Mouse (Mus musculus) heart, embryonic 12.5 days (tissue): ENCODE measurements around the gene Herpud2. TPM values are rescaled to one million over a fixed set of nuclear protein-coding genes. Genes with fewer than 3 reads are reported as not detected.

Source experiments
- ATAC-seq: fragments of 200-750 bp; cut with Nextera tagmentation; 2 replicates; pipeline ENCODE4 v1.8.0; 2017; ENCODE audit warnings: moderate TSS enrichment, moderate library complexity; ENCODE audit not compliant: insufficient number of reproducible peaks, low FRiP score
- H3K27ac ChIP-seq: fragments of 300-500 bp; sonication (generic); 2 replicates; pipeline ENCODE4 v1.5.1; 2016; ENCODE audit warnings: mild to moderate bottlenecking, moderate library complexity; ENCODE audit not compliant: poor library complexity, severe bottlenecking
- H3K27me3 ChIP-seq: fragments of 300-500 bp; sonication (generic); replicated peaks from 2 replicates; pipeline ENCODE4 v1.6.1; 2016; ENCODE audit warnings: mild to moderate bottlenecking, moderate library complexity
- H3K36me3 ChIP-seq: fragments of 300-500 bp; sonication (generic); 2 replicates; pipeline ENCODE4 v1.6.1; 2016; ENCODE audit warnings: mild to moderate bottlenecking, moderate library complexity
- H3K4me1 ChIP-seq: fragments of 300-500 bp; sonication (generic); replicated peaks from 2 replicates; pipeline ENCODE4 v1.6.1; 2016; ENCODE audit warnings: mild to moderate bottlenecking
- H3K4me2 ChIP-seq: fragments of 300-500 bp; sonication (generic); 2 replicates; pipeline ENCODE4 v1.6.1; 2016; ENCODE audit warnings: mild to moderate bottlenecking, moderate library complexity
- H3K4me3 ChIP-seq: fragments of 300-500 bp; sonication (generic); 2 replicates; pipeline ENCODE4 v1.5.1; 2016; ENCODE audit warnings: mild to moderate bottlenecking
- H3K9ac ChIP-seq: fragments of 300-500 bp; sonication (generic); 2 replicates; pipeline ENCODE4 v1.6.1; 2016; ENCODE audit warnings: mild to moderate bottlenecking, moderate library complexity
- H3K9me3 ChIP-seq: fragments of 300-500 bp; sonication (generic); replicated peaks from 2 replicates; pipeline ENCODE4 v1.6.1; 2016; ENCODE audit warnings: mild to moderate bottlenecking, moderate library complexity
- WGBS: fragments of 180-500 bp; shearing (Covaris S2); methylation state at CpG from one replicate; pipeline ENCODE4 v1.1.7; 2016; 5-methylcytosine and 5-hydroxymethylcytosine counted together
- polyA plus RNA-seq: library from polyadenylated mRNA; unstranded; fragments of >200 nt; fragmentation: Nextera tagmentation; extraction: Ambion mirVana; gene quantifications from 2 replicates; pipeline ENCODE4 v1.2.1, GENCODE M21; 2016

The Herpud2 gene
- polyA plus RNA-seq, 1 experiment from 2014 or later = 37.0 TPM

- H3K36me3 ChIP-seq = no peaks in the 10 kb centered on the region
- no peak overlapping the region for H3K27ac ChIP-seq
- H3K4me2 ChIP-seq = no peak overlapping the region
- 58% methylated on average over 1 of the region's 1 CpGs for WGBS
- no peak overlapping the region for H3K4me3 ChIP-seq
- no peaks in the 10 kb centered on the region for H3K9me3 ChIP-seq
- 0 out of 2 replicates have a peak overlapping the region, but pooled peaks have one; percentile 8 for H3K9ac ChIP-seq
- no peak for ATAC-seq
- H3K27me3 ChIP-seq = no peaks in the 10 kb centered on the region
- peaks cover 9% of the 10 kb centered on the region; the same call in 1 of the 2 replicates for H3K4me1 ChIP-seq
These were observed 60.8 kb downstream of the Herpud2 start for GRCm38 (mm10) chr9:25090853-25091252.

- WGBS = 69% methylated on average over 2 of the region's 2 CpGs
- no peak for ATAC-seq
- no peaks in the 10 kb centered on the region for H3K9me3 ChIP-seq
- no peak within 1 kb of the TSS for H3K27ac ChIP-seq
- no peaks in the 10 kb centered on the region for H3K36me3 ChIP-seq
- H3K4me3 ChIP-seq = no peak within 1 kb of the TSS
- no peak within 1 kb of the TSS for H3K4me2 ChIP-seq
- no peak within 1 kb of the TSS for H3K9ac ChIP-seq
- H3K27me3 ChIP-seq = no peaks in the 10 kb centered on the region
- peaks cover 9% of the 10 kb centered on the region; the same call in 1 of the 2 replicates for H3K4me1 ChIP-seq
These were observed 62.5 kb downstream of the Herpud2 start, which contains the start of gene Gm10181 for GRCm38 (mm10) chr9:25089122-25089521. TSS of gene Gm10181 (plus strand) at chr9:25089422.

- ATAC-seq = no peak
- H3K27ac ChIP-seq = peak overlapping the region; percentile 81
These were observed 75.1 kb downstream of the Herpud2 start for GRCm38 (mm10) chr9:25076505-25076904.

DNA sequence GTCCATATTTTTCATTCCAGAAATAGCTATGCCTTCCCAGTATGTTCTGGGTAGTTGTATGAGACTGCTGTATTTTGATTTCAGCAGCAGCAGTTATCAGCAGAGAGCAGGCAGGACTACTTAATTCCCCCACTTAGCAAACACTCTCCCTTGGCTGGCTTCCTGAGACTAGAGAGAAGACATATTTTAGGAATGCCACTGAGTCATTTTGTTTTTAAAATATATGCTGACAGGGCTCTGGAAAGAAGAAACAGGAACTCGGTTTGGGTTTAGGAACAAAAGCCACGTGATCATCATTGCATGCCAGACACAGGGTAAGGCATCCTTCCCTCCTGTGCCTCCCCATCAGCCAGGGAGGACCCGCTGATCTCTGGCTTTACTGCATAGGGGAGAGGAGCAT lies 75.6 kb downstream of the Herpud2 start:
- no peak overlapping the region for H3K4me2 ChIP-seq
- peak; percentile 80 for ATAC-seq
- WGBS = 13% methylated on average over 3 of the region's 3 CpGs

More at GRCm38 (mm10) chr9:25076505-25076904, 75.1 kb downstream of the Herpud2 start:
- Histone ChIP-seq H3K4me2 (no peak overlapping the region), H3K9ac (no peak overlapping the region), H3K4me3 (no peak overlapping the region), H3K4me1 (peaks cover 34% of the 10 kb centered on the region), H3K9me3 (no peaks in the 10 kb centered on the region), H3K27me3 (no peaks in the 10 kb centered on the region), H3K36me3 (no peaks in the 10 kb centered on the region)
- WGBS = 42% methylated on average over 1 of the region's 1 CpGs

GRCm38 (mm10) chr9:25072666-25073065 lies 79.0 kb downstream of the Herpud2 start:
- Histone ChIP-seq H3K36me3 (no peaks in the 10 kb centered on the region), H3K4me3 (no peak overlapping the region), H3K27ac (no peak overlapping the region), H3K9ac (no peak overlapping the region), H3K27me3 (no peaks in the 10 kb centered on the region), H3K9me3 (no peaks in the 10 kb centered on the region), H3K4me2 (no peak overlapping the region), H3K4me1 (peaks cover 34% of the 10 kb centered on the region)
- WGBS = 91% methylated on average over 1 of the region's 1 CpGs
- no peak for ATAC-seq

More for the DNA sequence above, 75.6 kb downstream of the Herpud2 start:
- Histone ChIP-seq H3K4me3 (no peak overlapping the region), H3K36me3 (no peaks in the 10 kb centered on the region), H3K9ac (no peak overlapping the region), H3K4me1 (peaks cover 34% of the 10 kb centered on the region), H3K9me3 (no peaks in the 10 kb centered on the region), H3K27me3 (no peaks in the 10 kb centered on the region), H3K27ac (peak overlapping the region; percentile 81)

DNA sequence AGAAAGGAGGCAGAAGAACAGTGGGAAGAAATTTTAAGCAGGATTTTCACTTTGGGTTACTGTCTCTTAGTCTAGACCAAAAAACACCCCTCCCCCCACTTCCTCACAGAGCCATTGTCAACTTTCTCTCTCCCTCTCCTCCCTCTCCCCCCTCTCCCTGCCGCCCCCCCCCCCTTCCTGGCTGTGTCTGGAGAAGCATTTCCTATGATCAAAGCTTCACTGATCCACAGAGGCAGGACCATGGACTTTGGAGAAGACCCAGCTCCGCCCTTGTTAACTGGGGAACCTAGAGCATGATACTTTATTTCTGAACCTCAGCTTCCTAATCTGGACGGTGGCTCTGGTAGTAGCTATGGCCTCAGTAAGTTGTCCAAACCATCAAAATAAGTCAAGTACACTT lies 92.9 kb downstream of the Herpud2 start:
- no peaks in the 10 kb centered on the region for H3K36me3 ChIP-seq
- H3K27ac ChIP-seq = no peak overlapping the region
- H3K9me3 ChIP-seq = no peaks in the 10 kb centered on the region
- WGBS = 63% methylated on average over 2 of the region's 3 CpGs
- no peaks in the 10 kb centered on the region for H3K27me3 ChIP-seq
- peak; percentile 55; the same call in 1 of the 2 replicates for ATAC-seq
- H3K9ac ChIP-seq = no peak overlapping the region
- H3K4me1 ChIP-seq = peaks cover 10% of the 10 kb centered on the region
- H3K4me3 ChIP-seq = no peak overlapping the region
- no peak overlapping the region for H3K4me2 ChIP-seq

Other genes starting within 250 kb of the Herpud2 start
- gene Gm10181, start 62.4 kb downstream of the Herpud2 start, polyA plus RNA-seq = not detected in 2 replicates
- gene Sept7, start 100.6 kb upstream of the Herpud2 start, polyA plus RNA-seq = 299 and 306 TPM in 2 replicates